Mouse (Mus musculus): ENCODE results near the gene Nid1. TPM values are rescaled to one million over a fixed set of nuclear protein-coding genes. Genes with fewer than 3 reads are reported as not detected.

Nid1 gene
- total and polyA plus RNA-seq, 2 experiments from 2014 or later: 27.3 to 70.6 TPM

DNA sequence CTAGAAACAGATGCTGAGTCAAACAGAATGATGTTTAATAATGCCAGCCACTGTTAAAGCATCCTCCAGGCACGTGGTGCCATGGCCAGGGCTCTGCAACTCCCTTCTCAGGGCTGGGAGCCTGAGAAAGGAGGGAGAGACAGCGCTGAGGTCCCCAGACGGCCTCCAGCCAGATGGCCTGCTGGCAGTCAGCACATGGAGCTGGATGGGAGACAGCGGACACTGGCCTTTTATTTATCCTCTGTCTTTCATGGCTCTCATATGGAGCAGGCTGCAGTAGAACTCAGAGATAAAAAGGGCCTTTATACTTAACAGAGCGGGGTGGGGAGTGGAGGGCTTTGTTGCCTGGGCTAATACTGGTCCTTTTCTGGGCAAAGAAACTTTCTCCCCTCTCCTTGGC is 43.7 kb downstream of the Nid1 start:
- no peak overlapping the region for H3K4me3 ChIP-seq (ENCODE audit: low read depth, low read length)
- H3K9me3 ChIP-seq (ENCODE audit: low read length): no peaks in the 10 kb centered on the region
- H3K27ac ChIP-seq (ENCODE audit: low read depth, low read length): no peak overlapping the region
- 34% methylated on average over 5 of the region's 5 CpGs for WGBS
- no peaks in the 10 kb centered on the region for H3K36me3 ChIP-seq (ENCODE audit: insufficient read depth, low read length)
- no peaks in the 10 kb centered on the region for H3K4me1 ChIP-seq (ENCODE audit: insufficient read depth, low read length)
- no peaks in the 10 kb centered on the region for H3K27me3 ChIP-seq (ENCODE audit: insufficient read depth, low read length)
- no peak overlapping the region for H3K9ac ChIP-seq (replicated peaks; ENCODE audit: low read length, poor library complexity, severe bottlenecking)
- no peak for TF ChIP-seq CTCF (IDR thresholded peaks at IDR 0.05)
- DNase-seq (ENCODE audit: low spot score) (peak; percentile 76), ATAC-seq (ENCODE audit: low FRiP score) (peak; percentile 68)
- H3K4me2 ChIP-seq (ENCODE audit: low read depth, low read length, poor library complexity, severe bottlenecking): no peak overlapping the region

DNA sequence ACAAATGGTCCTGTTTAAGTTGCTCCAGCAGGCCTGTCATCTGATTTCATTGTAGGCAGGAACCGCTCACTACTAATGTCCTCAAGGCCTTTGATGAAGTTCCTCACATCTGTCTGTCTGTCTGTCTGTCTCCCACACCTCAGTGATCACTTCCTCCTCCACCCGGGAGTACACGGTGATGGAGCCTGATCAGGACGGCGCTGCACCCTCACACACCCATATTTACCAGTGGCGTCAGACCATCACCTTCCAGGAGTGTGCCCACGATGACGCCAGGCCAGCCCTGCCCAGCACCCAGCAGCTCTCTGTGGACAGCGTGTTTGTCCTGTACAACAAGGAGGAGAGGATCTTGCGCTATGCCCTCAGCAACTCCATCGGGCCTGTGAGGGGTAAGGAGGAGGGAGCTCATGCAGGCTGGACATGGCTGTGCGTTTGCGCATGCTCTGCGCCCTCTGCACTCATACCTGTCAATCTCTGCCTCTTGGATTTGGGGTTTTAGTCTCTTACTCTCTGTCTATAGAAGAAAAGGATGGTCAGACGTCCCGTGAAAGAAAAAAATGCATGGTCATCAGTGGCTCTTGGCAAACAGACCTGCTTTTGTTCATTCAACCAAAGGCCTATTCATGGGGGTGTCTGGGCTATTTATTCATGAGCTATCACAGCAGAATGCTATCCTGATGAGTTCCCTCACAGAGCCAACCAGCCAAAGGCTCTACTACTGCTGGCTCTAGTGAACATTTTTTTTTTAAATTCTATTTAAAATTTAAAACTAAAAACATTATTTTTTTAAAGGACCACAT is 44.7 kb downstream of the Nid1 start:
- Histone ChIP-seq H3K4me1 (ENCODE audit: insufficient read depth, low read length) (no peaks in the 10 kb centered on the region), H3K4me3 (ENCODE audit: low read depth, low read length) (no peak overlapping the region), H3K4me2 (ENCODE audit: low read depth, low read length, poor library complexity, severe bottlenecking) (no peak overlapping the region), H3K27me3 (ENCODE audit: insufficient read depth, low read length) (no peaks in the 10 kb centered on the region), H3K36me3 (ENCODE audit: insufficient read depth, low read length) (no peaks in the 10 kb centered on the region), H3K9me3 (ENCODE audit: low read length) (no peaks in the 10 kb centered on the region), H3K9ac (replicated peaks; ENCODE audit: low read length, poor library complexity, severe bottlenecking) (no peak overlapping the region), H3K27ac (ENCODE audit: low read depth, low read length) (no peak overlapping the region)
- ATAC-seq (ENCODE audit: low FRiP score): peak; percentile 41; the same call in 1 of the 2 replicates
- no peak for TF ChIP-seq CTCF (IDR thresholded peaks at IDR 0.05)
- WGBS: 77% methylated on average over 16 of the region's 16 CpGs
- peak; percentile 71 for DNase-seq (ENCODE audit: low spot score)

DNA sequence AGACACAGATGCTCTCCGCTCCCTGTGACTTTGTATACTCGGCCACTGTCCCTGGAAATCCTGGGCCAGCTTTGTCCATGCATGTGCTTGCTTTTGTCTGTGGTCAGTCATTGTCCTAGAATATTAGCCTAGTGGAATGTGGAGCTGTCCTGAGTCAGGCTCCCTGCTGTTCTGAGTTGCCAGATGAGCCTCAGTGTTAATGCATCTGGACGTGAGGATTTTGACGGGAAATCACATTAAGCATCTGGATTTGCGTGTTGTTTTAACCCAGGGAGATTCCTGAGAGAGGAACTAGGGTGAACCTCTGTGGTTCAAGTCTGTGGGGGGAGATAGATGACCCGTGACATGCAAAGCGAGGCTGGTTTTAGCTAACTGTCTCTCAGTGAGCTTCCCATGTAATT is 47.0 kb downstream of the Nid1 start:
- H3K4me1 ChIP-seq (ENCODE audit: insufficient read depth, low read length): no peaks in the 10 kb centered on the region
- ATAC-seq (ENCODE audit: low FRiP score) (no peak), DNase-seq (ENCODE audit: low spot score) (no peak)
- WGBS: 22% methylated on average over 7 of the region's 7 CpGs
- H3K27ac ChIP-seq (ENCODE audit: low read depth, low read length): no peak overlapping the region
- no peak overlapping the region for H3K4me3 ChIP-seq (ENCODE audit: low read depth, low read length)
- no peak overlapping the region for H3K4me2 ChIP-seq (ENCODE audit: low read depth, low read length, poor library complexity, severe bottlenecking)
- H3K9ac ChIP-seq (replicated peaks; ENCODE audit: low read length, poor library complexity, severe bottlenecking): no peak overlapping the region
- H3K27me3 ChIP-seq (ENCODE audit: insufficient read depth, low read length): no peaks in the 10 kb centered on the region
- no peaks in the 10 kb centered on the region for H3K9me3 ChIP-seq (ENCODE audit: low read length)
- TF ChIP-seq CTCF (IDR thresholded peaks at IDR 0.05): no peak
- H3K36me3 ChIP-seq (ENCODE audit: insufficient read depth, low read length): no peaks in the 10 kb centered on the region

DNA sequence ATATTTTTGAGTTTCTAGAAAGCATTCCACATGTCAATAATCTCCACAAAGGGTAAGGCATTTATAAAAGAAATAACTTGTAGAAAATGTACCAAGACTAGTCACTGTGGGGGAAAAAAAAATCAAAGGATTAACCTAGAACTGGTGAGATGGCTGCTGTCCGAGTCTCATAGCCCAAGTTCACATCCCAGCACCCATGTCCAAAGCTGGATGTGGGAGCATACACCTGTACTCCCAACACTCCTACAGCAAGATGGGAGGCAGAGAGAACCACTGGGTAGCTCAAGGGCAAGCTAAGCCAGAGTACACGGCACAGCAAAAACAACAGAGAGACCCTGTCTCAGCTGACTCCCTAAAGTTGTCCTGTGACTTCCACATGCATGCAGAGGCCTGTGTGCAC is 47.5 kb downstream of the Nid1 start:
- TF ChIP-seq CTCF (IDR thresholded peaks at IDR 0.05): no peak
- no peak for ATAC-seq (ENCODE audit: low FRiP score)

DNA sequence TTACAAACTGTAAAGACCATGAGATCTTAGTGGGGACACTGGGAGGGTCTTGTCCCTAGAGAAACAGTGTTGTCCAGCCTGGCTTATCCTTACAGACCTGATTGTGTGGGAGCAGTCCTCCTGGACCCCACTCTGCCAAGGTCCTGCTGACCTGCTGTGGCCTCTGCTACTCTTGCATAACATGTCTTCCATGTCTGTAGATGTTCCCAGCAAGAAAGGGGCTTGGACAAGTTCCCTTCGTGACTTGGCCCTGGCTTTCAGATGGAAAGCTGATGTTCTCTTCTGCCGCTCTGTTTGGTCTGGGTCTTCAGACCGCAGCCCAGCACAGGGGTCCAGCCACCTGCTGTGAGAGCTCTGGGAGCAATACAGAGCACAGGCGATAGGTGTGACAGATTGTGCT is 48.3 kb downstream of the Nid1 start:
- Histone ChIP-seq H3K27ac (ENCODE audit: low read depth, low read length) (no peak overlapping the region), H3K4me2 (ENCODE audit: low read depth, low read length, poor library complexity, severe bottlenecking) (no peak overlapping the region), H3K9me3 (ENCODE audit: low read length) (no peaks in the 10 kb centered on the region), H3K36me3 (ENCODE audit: insufficient read depth, low read length) (no peaks in the 10 kb centered on the region), H3K27me3 (ENCODE audit: insufficient read depth, low read length) (no peaks in the 10 kb centered on the region), H3K4me1 (ENCODE audit: insufficient read depth, low read length) (no peaks in the 10 kb centered on the region), H3K4me3 (ENCODE audit: low read depth, low read length) (no peak overlapping the region), H3K9ac (replicated peaks; ENCODE audit: low read length, poor library complexity, severe bottlenecking) (no peak overlapping the region)
- ATAC-seq (ENCODE audit: low FRiP score) (no peak), DNase-seq (ENCODE audit: low spot score) (no peak)
- WGBS: 71% methylated on average over 4 of the region's 4 CpGs
- TF ChIP-seq CTCF (IDR thresholded peaks at IDR 0.05): no peak

More for the DNA sequence above, 47.5 kb downstream of the Nid1 start:
- Histone ChIP-seq H3K27me3 (ENCODE audit: insufficient read depth, low read length) (no peaks in the 10 kb centered on the region), H3K36me3 (ENCODE audit: insufficient read depth, low read length) (no peaks in the 10 kb centered on the region), H3K9me3 (ENCODE audit: low read length) (no peaks in the 10 kb centered on the region), H3K4me3 (ENCODE audit: low read depth, low read length) (no peak overlapping the region), H3K4me1 (ENCODE audit: insufficient read depth, low read length) (no peaks in the 10 kb centered on the region), H3K9ac (replicated peaks; ENCODE audit: low read length, poor library complexity, severe bottlenecking) (no peak overlapping the region), H3K27ac (ENCODE audit: low read depth, low read length) (no peak overlapping the region), H3K4me2 (ENCODE audit: low read depth, low read length, poor library complexity, severe bottlenecking) (no peak overlapping the region)
- DNase-seq (ENCODE audit: low spot score): no peak
- WGBS: 67% methylated on average over 2 of the region's 2 CpGs

DNA sequence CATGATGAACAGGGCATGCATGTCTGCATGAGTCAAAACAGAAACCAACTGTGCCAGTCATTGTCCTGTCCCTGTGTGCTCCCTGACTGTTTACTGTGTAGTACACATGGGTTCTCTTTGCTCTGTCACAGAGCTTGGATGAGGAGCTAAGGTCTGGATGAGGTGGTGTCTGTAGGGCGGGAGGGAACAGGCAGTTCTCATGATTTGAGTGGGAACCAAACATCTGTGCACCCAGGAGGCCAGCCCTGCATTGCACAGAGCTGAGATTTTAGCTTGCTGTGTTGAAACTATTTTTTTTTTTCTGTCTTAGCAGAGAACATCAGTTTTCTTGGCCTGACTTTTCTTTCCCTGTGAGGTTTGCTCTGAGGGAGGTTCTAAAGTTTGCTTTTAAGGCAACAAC is 50.5 kb downstream of the Nid1 start:
- Histone ChIP-seq H3K27me3 (ENCODE audit: insufficient read depth, low read length) (no peaks in the 10 kb centered on the region), H3K4me3 (ENCODE audit: low read depth, low read length) (no peak overlapping the region), H3K4me2 (ENCODE audit: low read depth, low read length, poor library complexity, severe bottlenecking) (no peak overlapping the region), H3K27ac (ENCODE audit: low read depth, low read length) (no peak overlapping the region), H3K36me3 (ENCODE audit: insufficient read depth, low read length) (no peaks in the 10 kb centered on the region), H3K9me3 (ENCODE audit: low read length) (no peaks in the 10 kb centered on the region), H3K4me1 (ENCODE audit: insufficient read depth, low read length) (no peaks in the 10 kb centered on the region; the same call in 1 of the 2 replicates), H3K9ac (replicated peaks; ENCODE audit: low read length, poor library complexity, severe bottlenecking) (no peak overlapping the region)
- no peak for ATAC-seq (ENCODE audit: low FRiP score)
- no peak for DNase-seq (ENCODE audit: low spot score)
- TF ChIP-seq CTCF (IDR thresholded peaks at IDR 0.05): no peak
- WGBS: 85% methylated on average over 1 of the region's 1 CpGs

All from midbrain, postnatal 0 days (tissue).